Mouse (Mus musculus): Measurements from ENCODE around the gene Sycp3.

DNA sequence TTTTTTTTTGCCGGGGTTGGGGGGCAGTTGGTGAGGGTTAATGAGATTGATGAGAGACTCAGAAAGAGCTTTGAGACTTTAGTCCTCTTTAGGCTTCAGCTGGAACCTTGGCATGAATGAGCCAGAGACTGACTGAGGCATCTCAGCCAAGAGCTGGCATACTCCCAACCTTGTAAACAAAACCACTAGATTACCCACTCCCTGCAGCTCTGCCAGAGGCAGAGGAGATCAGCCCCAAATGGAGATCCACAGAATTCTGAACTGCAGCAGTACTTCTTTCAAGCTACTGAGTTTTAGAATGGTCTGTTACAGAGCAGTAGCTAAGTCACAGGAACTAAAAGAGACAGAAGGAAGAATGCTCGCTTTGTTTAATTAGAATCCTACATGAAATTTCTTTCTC lies 8.1 kb upstream of the Sycp3 start:
- TF ChIP-seq CTCF (IDR thresholded peaks at IDR 0.05; ENCODE audit: low read depth) (no peak), EP300 (IDR thresholded peaks at IDR 0.05; ENCODE audit: low read depth) (no peak)
